Mouse (Mus musculus) bone marrow, adult 2 months (tissue): ENCODE results near the gene H1f0.

ENCODE experiments used
- CTCF ChIP-seq: fragments of 200-500 bp; IDR thresholded peaks from 2 replicates; pipeline ENCODE4 v1.5.1; 2011; ENCODE audit warnings: low read length, control low read depth; ENCODE audit not compliant: control insufficient read depth, insufficient read depth
- POLR2A ChIP-seq: fragments of 200-500 bp; IDR thresholded peaks from 2 replicates; pipeline ENCODE4 v1.6.1; 2011; ENCODE audit warnings: low read depth, mild to moderate bottlenecking, control low read depth, low read length, borderline replicate concordance; ENCODE audit not compliant: control insufficient read depth

GRCm38 (mm10) chr15:79030551-79031435 is 2.5 kb downstream of the H1f0 start:
- TF ChIP-seq CTCF (no peak), POLR2A (peak; percentile 53; the same call in 1 of the 2 replicates)
